Mouse (Mus musculus) monocyte, adult 5-6 weeks (primary cell): ENCODE data around the gene Gpn3. TPM values are rescaled to one million over a fixed set of nuclear protein-coding genes. Genes with fewer than 3 reads are reported as not detected.

Experiments used
- ATAC-seq: fragments of 153-309, 156-312 bp; replicated peaks from 2 replicates; pipeline ENCODE4 v1.8.0; 2017; ENCODE audit warnings: mild to moderate bottlenecking; ENCODE audit not compliant: low TSS enrichment, insufficient number of reproducible peaks, severe bottlenecking, poor library complexity, low FRiP score
- total RNA-seq: library from RNA; stranded (forward); fragments of 200-1000, 200-491, 200-594 nt; gene quantifications from 3 replicates; pipeline ENCODE4 v1.2.3, GENCODE M21; 2017

The Gpn3 gene
- 42.8 to 46.5 TPM (median 45.0 TPM) in 3 replicates for total RNA-seq

- peak; percentile 43 for ATAC-seq
Measured at GRCm38 (mm10) chr5:122371591-122372191, at the start of gene Gpn3. Gpn3 (plus strand) TSS chr5:122371876.

GRCm38 (mm10) chr5:122323523-122323922 is 48.2 kb upstream of the Gpn3 start:
- ATAC-seq = no peak

- no peak for ATAC-seq
Measured at GRCm38 (mm10) chr5:122324608-122325431, 46.9 kb upstream of the Gpn3 start.

GRCm38 (mm10) chr5:122325477-122325876 is 46.2 kb upstream of the Gpn3 start:
- ATAC-seq = no peak

- ATAC-seq = no peak
Measured at GRCm38 (mm10) chr5:122327283-122327682, 44.4 kb upstream of the Gpn3 start.

- ATAC-seq = no peak
Measured at GRCm38 (mm10) chr5:122330269-122330668, 41.4 kb upstream of the Gpn3 start.

GRCm38 (mm10) chr5:122334682-122335081 is 37.0 kb upstream of the Gpn3 start:
- ATAC-seq = no peak

- ATAC-seq = no peak
Measured at GRCm38 (mm10) chr5:122336554-122337294, 35.0 kb upstream of the Gpn3 start.

- ATAC-seq = no peak
Measured at GRCm38 (mm10) chr5:122342874-122343273, 28.8 kb upstream of the Gpn3 start.

- ATAC-seq = peak; percentile 90
Measured at GRCm38 (mm10) chr5:122343768-122344167, 27.9 kb upstream of the Gpn3 start.

GRCm38 (mm10) chr5:122344260-122344659 is 27.4 kb upstream of the Gpn3 start:
- ATAC-seq = peak; percentile 58

GRCm38 (mm10) chr5:122345777-122346176 is 25.9 kb upstream of the Gpn3 start:
- no peak for ATAC-seq

GRCm38 (mm10) chr5:122353807-122354491 is 17.7 kb upstream of the Gpn3 start, which contains the start of the genes Rad9b and Vps29:
Rad9b (minus strand) TSS chr5:122354233.
Vps29 (plus strand) TSS chr5:122354369.
- peak; percentile 98 for ATAC-seq

- peak; percentile 7; the same call in 1 of the 2 replicates for ATAC-seq
Measured at GRCm38 (mm10) chr5:122354492-122355067, 17.1 kb upstream of the Gpn3 start.

- ATAC-seq = peak; percentile 98
Measured at GRCm38 (mm10) chr5:122372192-122372769, 605 bp downstream of the Gpn3 start, which contains the start of gene Fam216a. Fam216a (minus strand) TSS chr5:122372364.

GRCm38 (mm10) chr5:122372878-122373277 is 1.2 kb downstream of the Gpn3 start:
- no peak for ATAC-seq

- no peak for ATAC-seq
Measured at GRCm38 (mm10) chr5:122377101-122377833, 5.6 kb downstream of the Gpn3 start.
